Mouse (Mus musculus) C2C12 (cell line): ENCODE results near the gene Akap5. TPM values are rescaled to one million over a fixed set of nuclear protein-coding genes. Genes with fewer than 3 reads are reported as not detected.

ENCODE experiments used
- H3K27me3 ChIP-seq: one replicate; pipeline ENCODE4 v1.6.1; 2011; ENCODE audit not compliant: control insufficient read depth, insufficient read depth, insufficient read length
- H3K36me3 ChIP-seq: one replicate; pipeline ENCODE4 v1.6.1; 2011; ENCODE audit not compliant: control insufficient read depth, insufficient read depth
- H3K4me3 ChIP-seq: one replicate; pipeline ENCODE4 v1.5.1; 2011; ENCODE audit warnings: mild to moderate bottlenecking, control low read depth; ENCODE audit not compliant: poor library complexity, insufficient read depth, severe bottlenecking
- H3K79me2 ChIP-seq: one replicate; pipeline ENCODE4 v1.6.1; 2011; ENCODE audit not compliant: control insufficient read depth, insufficient read depth
- H3K79me3 ChIP-seq: one replicate; pipeline ENCODE4 v1.6.1; 2011; ENCODE audit warnings: low read depth, control low read depth
- H3ac ChIP-seq: one replicate; pipeline ENCODE3; 2011; ENCODE audit warnings: low read depth; ENCODE audit not compliant: control insufficient read depth, insufficient read length
- CEBPB ChIP-seq: IDR thresholded peaks from one replicate; pipeline ENCODE4 v1.6.1; 2011; ENCODE audit warnings: low read depth, mild to moderate bottlenecking, control low read depth, moderate library complexity
- CTCF ChIP-seq: IDR thresholded peaks from one replicate; pipeline ENCODE4 v1.5.1; 2011; ENCODE audit not compliant: control insufficient read depth, insufficient read depth, insufficient read length
- FOSL1 ChIP-seq: IDR thresholded peaks from one replicate; pipeline ENCODE4 v1.8.0; 2011; ENCODE audit warnings: mild to moderate bottlenecking, low read length; ENCODE audit not compliant: poor library complexity, insufficient read depth, severe bottlenecking
- MAX ChIP-seq: IDR thresholded peaks from one replicate; pipeline ENCODE4 v1.6.1; 2011; ENCODE audit warnings: mild to moderate bottlenecking, control low read depth
- MYOD1 ChIP-seq: IDR thresholded peaks from one replicate; pipeline ENCODE4 v1.6.1; 2011; ENCODE audit warnings: low read depth; ENCODE audit not compliant: control insufficient read depth, insufficient read length
- MYOG ChIP-seq: IDR thresholded peaks from one replicate; pipeline ENCODE4 v1.6.1; 2011; ENCODE audit not compliant: control insufficient read depth, insufficient read length; ENCODE audit errors: extremely low read depth
- USF1 ChIP-seq: IDR thresholded peaks from one replicate; pipeline ENCODE4 v1.6.1; 2011; ENCODE audit warnings: low read depth, mild to moderate bottlenecking, control low read depth, moderate library complexity
- long read RNA-seq, 2 experiments: library from polyadenylated mRNA; unstranded; transcript quantifications; one replicate each; pipeline ENCODE4 v2.0.0; 2019 to 2020
- polyA plus RNA-seq: library from polyadenylated mRNA; unstranded; fragments of >200 nt; fragmentation: generic; extraction: Trizol; gene quantifications from one replicate; pipeline ENCODE4 v1.2.1, GENCODE M21; 2012; ENCODE audit warnings: missing spikeins

Gene Akap5
- 0.04 TPM for polyA plus RNA-seq
- long read RNA-seq, experiment 1: 0 reads
- long read RNA-seq, experiment 2, partial matches to known transcripts: 1 of 1 reads
- long read RNA-seq, experiment 2, other reads (novel, unspliced or antisense): 0 of 1 reads

- H3K4me3 ChIP-seq: peak within 1 kb of the TSS; percentile 11
Observed at GRCm38 (mm10) chr12:76324679-76325431, at the start of gene Akap5. Akap5 (plus strand) TSS chr12:76324891.

DNA sequence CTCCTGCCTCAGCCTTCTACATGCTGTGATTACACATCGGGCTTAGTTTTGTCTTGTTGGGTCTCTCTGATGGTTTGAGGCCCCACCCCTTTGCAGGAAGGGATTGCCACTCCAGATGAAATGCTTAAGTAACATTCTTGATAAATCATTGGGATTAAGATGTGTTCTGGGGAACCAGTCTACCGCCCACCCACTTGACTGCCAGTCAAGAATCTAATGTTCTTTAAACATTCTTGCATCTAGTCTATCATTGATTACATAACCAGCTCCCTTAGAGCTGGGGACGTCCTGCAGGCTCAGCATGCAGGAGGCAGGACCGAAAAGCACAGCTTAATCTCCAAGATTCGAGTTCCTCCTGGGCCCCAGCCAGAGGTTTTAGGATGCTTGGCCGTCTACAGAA lies 46.5 kb upstream of the Akap5 start:
- Histone ChIP-seq H3ac (no peak overlapping the region), H3K4me3 (no peak overlapping the region), H3K36me3 (peaks cover 69% of the 10 kb centered on the region), H3K27me3 (no peaks in the 10 kb centered on the region), H3K79me2 (peaks cover 13% of the 10 kb centered on the region), H3K79me3 (peaks cover 5% of the 10 kb centered on the region)
- TF ChIP-seq CTCF (no peak), USF1 (no peak)

More at GRCm38 (mm10) chr12:76324679-76325431, at the start of gene Akap5:
- TF ChIP-seq MAX: no peak
- TF ChIP-seq MYOG: no peak
- no peak for TF ChIP-seq CTCF
- no peak for TF ChIP-seq FOSL1
- no peak for TF ChIP-seq CEBPB
- TF ChIP-seq MYOD1: no peak
- TF ChIP-seq USF1: no peak
- Histone ChIP-seq H3K79me3 (no peaks in the 10 kb centered on the region), H3K79me2 (no peaks in the 10 kb centered on the region), H3ac (no peak within 1 kb of the TSS), H3K27me3 (no peaks in the 10 kb centered on the region), H3K36me3 (peaks cover 59% of the 10 kb centered on the region)

DNA sequence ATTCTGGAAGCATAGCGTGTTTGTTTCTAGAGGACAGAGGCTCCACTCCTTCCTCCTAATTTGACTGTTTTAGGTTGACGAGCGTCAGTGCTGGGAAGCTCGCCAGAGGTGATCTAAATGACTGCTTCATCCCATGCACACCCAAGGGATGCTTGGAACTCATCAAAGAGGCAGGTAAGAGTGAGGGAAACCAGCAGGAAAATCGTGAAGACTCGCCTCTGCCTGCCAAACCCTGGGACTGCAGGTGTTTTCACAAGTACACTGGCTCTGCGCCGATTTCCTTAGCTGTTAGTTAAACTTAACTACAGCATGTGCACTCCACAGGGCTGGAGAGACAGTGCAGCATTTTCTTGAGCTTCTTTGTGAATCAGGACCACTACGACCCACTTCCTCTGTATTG lies 44.1 kb upstream of the Akap5 start:
- H3K4me3 ChIP-seq: no peak overlapping the region
- H3K79me3 ChIP-seq: peaks cover 3% of the 10 kb centered on the region
- H3ac ChIP-seq: no peak overlapping the region
- peaks cover 73% of the 10 kb centered on the region for H3K36me3 ChIP-seq
- TF ChIP-seq CEBPB (no peak), MYOD1 (no peak), USF1 (no peak), MAX (no peak), CTCF (no peak), FOSL1 (no peak), MYOG (no peak)
- H3K79me2 ChIP-seq: peaks cover 8% of the 10 kb centered on the region
- H3K27me3 ChIP-seq: no peaks in the 10 kb centered on the region

- Histone ChIP-seq H3K79me2 (peaks cover 8% of the 10 kb centered on the region), H3K36me3 (peaks cover 73% of the 10 kb centered on the region), H3K27me3 (no peaks in the 10 kb centered on the region)
Observed at GRCm38 (mm10) chr12:76281111-76281660, 43.5 kb upstream of the Akap5 start.

GRCm38 (mm10) chr12:76282132-76282531 lies 42.6 kb upstream of the Akap5 start:
- H3K79me3 ChIP-seq: peaks cover 3% of the 10 kb centered on the region
- no peak overlapping the region for H3ac ChIP-seq

More at GRCm38 (mm10) chr12:76281111-76281660, 43.5 kb upstream of the Akap5 start:
- Histone ChIP-seq H3K79me3 (peaks cover 3% of the 10 kb centered on the region), H3K4me3 (no peak overlapping the region), H3ac (no peak overlapping the region)
- TF ChIP-seq MYOG (no peak), MYOD1 (no peak), CEBPB (no peak), MAX (no peak), USF1 (no peak), CTCF (no peak), FOSL1 (no peak)

GRCm38 (mm10) chr12:76282532-76283173 lies 42.0 kb upstream of the Akap5 start:
- H3K79me2 ChIP-seq: peaks cover under 1% of the 10 kb centered on the region
- TF ChIP-seq MYOG (no peak), USF1 (no peak), FOSL1 (no peak), CEBPB (no peak), MAX (no peak), MYOD1 (no peak), CTCF (no peak)
- no peak overlapping the region for H3K4me3 ChIP-seq
- H3K79me3 ChIP-seq: peaks cover 1% of the 10 kb centered on the region
- H3K27me3 ChIP-seq: no peaks in the 10 kb centered on the region
- peaks cover 60% of the 10 kb centered on the region for H3K36me3 ChIP-seq
- no peak overlapping the region for H3ac ChIP-seq

More at GRCm38 (mm10) chr12:76282132-76282531, 42.6 kb upstream of the Akap5 start:
- no peaks in the 10 kb centered on the region for H3K27me3 ChIP-seq
- H3K79me2 ChIP-seq: peaks cover 6% of the 10 kb centered on the region
- TF ChIP-seq MYOG (no peak), CTCF (no peak), MYOD1 (no peak), USF1 (no peak), MAX (no peak), CEBPB (no peak)
- peaks cover 64% of the 10 kb centered on the region for H3K36me3 ChIP-seq
- H3K4me3 ChIP-seq: no peak overlapping the region
